Comparison of ENCODE assay signal across 22 mouse cellular contexts in the genomic region with DNA sequence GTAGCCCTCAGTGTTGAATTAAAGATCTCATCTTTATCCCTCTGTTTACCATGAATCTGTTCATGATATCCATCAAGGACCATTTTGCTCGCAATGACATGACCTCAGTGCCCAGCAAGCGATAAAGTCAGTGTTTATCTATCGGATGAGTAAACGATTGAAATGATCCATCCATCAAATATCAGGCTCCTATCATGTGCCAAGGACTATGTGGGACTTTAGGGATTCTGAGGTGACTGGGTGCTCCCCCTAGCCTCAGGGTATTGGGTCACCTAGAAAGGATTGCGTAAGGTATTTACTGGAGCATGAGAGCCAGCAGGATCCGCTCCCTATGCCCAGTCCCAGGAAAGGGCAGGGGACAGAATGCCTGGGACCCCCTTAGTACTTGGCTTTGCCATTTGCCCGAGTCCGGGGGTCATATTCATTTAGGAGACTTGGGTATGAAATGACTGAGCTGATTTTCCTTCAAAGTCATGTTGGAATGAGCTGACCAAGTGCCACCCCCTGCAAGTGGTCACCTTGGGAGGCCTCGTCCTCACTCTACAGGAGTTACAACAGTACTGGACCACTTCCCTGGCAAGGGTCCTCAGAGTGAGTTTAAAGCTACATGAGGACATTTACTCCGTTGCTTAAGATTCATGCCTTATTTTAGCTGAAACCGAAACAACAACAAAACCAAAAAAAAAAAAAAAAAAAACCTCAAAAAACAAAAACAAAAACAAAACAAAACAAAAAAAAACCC. TPM values are rescaled to one million over a fixed set of nuclear protein-coding genes. Genes with fewer than 3 reads are reported as not detected.
DNase-seq lines count a peak whose midpoint lies in the region; ATAC-seq and TF ChIP-seq lines count a peak whose summit lies in the region.
"Had no signal": no experiment of that assay in that cellular context is flagged by ENCODE, and none has a peak within 500 bp of the region (broad histone marks: within the 10 kb centered on the region; RNA-seq: fewer than 3 reads in every experiment).

No protein-coding gene starts in this region.

- H3K27ac ChIP-seq in hindbrain, postnatal 0 days: peak overlapping the region; percentile 42; the same call in 1 of the 2 replicates
- no peak overlapping the region for H3K27ac ChIP-seq in hindbrain, embryonic 16.5 days (ENCODE audit: low read depth, low read length)
- H3K27ac ChIP-seq: embryonic facial prominence, embryonic 15.5 days; forebrain, embryonic 10.5 days; hindbrain, embryonic 15.5 days had no signal

- H3K9me3 ChIP-seq in hindbrain, postnatal 0 days (ENCODE audit: low read length): no peaks in the 10 kb centered on the region
- no peaks in the 10 kb centered on the region for H3K9me3 ChIP-seq in hindbrain, embryonic 16.5 days (ENCODE audit: control insufficient read depth, low read length)
- H3K9me3 ChIP-seq: embryonic facial prominence, embryonic 15.5 days; forebrain, embryonic 10.5 days; heart, embryonic 12.5 days; hindbrain, embryonic 15.5 days had no signal

- no peak overlapping the region for H3K4me2 ChIP-seq in hindbrain, postnatal 0 days (ENCODE audit: low read depth, low read length)
- no peak overlapping the region for H3K4me2 ChIP-seq in hindbrain, embryonic 16.5 days (ENCODE audit: low read length)
- H3K4me2 ChIP-seq: embryonic facial prominence, embryonic 15.5 days; heart, embryonic 12.5 days; hindbrain, embryonic 15.5 days had no signal

- H3K9ac ChIP-seq in hindbrain, postnatal 0 days (replicated peaks; ENCODE audit: low read length): no peak overlapping the region
- no peak overlapping the region for H3K9ac ChIP-seq in hindbrain, embryonic 16.5 days (ENCODE audit: low read depth, low read length)
- H3K9ac ChIP-seq: embryonic facial prominence, embryonic 15.5 days; heart, embryonic 12.5 days; hindbrain, embryonic 15.5 days had no signal

- no peak for TF ChIP-seq CTCF in hindbrain, postnatal 0 days (IDR thresholded peaks at IDR 0.05; ENCODE audit: low read depth)

- no peaks in the 10 kb centered on the region for H3K27me3 ChIP-seq in hindbrain, postnatal 0 days (ENCODE audit: insufficient read depth, low read length)
- no peaks in the 10 kb centered on the region for H3K27me3 ChIP-seq in hindbrain, embryonic 16.5 days (replicated peaks; ENCODE audit: control insufficient read depth, insufficient read depth, low read length)
- H3K27me3 ChIP-seq: embryonic facial prominence, embryonic 15.5 days; heart, embryonic 12.5 days; hindbrain, embryonic 15.5 days had no signal

- H3K4me3 ChIP-seq in hindbrain, postnatal 0 days (ENCODE audit: low read length): no peak overlapping the region
- H3K4me3 ChIP-seq in hindbrain, embryonic 16.5 days (ENCODE audit: low read length): no peak overlapping the region
- H3K4me3 ChIP-seq: embryonic facial prominence, embryonic 15.5 days; erythroblast, embryonic 14.5 days; forebrain, embryonic 10.5 days; heart, embryonic 12.5 days; hindbrain, embryonic 15.5 days had no signal

- no peak for ATAC-seq in hindbrain, postnatal 0 days
- ATAC-seq in hindbrain, embryonic 16.5 days: no peak
- ATAC-seq: forebrain, embryonic 14.5 days had no signal

- WGBS in hindbrain, postnatal 0 days: 75% methylated on average over 11 of the region's 11 CpGs
- 85% methylated on average over 11 of the region's 11 CpGs for WGBS in hindbrain, embryonic 16.5 days

- DNase-seq in adrenal gland, postnatal 10 days: peak; percentile 57
- no peak for DNase-seq in adrenal gland, postnatal 4 days (ENCODE audit: low spot score in 2 of 2)
- peak; percentile 13 for DNase-seq in gastrocnemius, adult 18-20 months (ENCODE audit: low spot score)
- DNase-seq in gastrocnemius, postnatal 10 days: no peak
- DNase-seq in hindbrain, postnatal 0 days (ENCODE audit: low spot score): no peak
- peak; percentile 60 for DNase-seq in adipocyte (ENCODE audit: low spot score)
- DNase-seq in kidney, adult 9 months: no peak
- DNase-seq: embryo, embryonic 11 days; kidney, adult 11 months had no signal

- no peaks in the 10 kb centered on the region for H3K36me3 ChIP-seq in hindbrain, postnatal 0 days (ENCODE audit: insufficient read depth, low read length)
- no peaks in the 10 kb centered on the region for H3K36me3 ChIP-seq in hindbrain, embryonic 16.5 days (ENCODE audit: control insufficient read depth, insufficient read depth, low read length)
- H3K36me3 ChIP-seq: embryonic facial prominence, embryonic 15.5 days; heart, embryonic 12.5 days; hindbrain, embryonic 15.5 days had no signal

- no peaks in the 10 kb centered on the region for H3K4me1 ChIP-seq in hindbrain, postnatal 0 days (ENCODE audit: insufficient read depth, low read length)
- H3K4me1 ChIP-seq in hindbrain, embryonic 16.5 days (ENCODE audit: control insufficient read depth, insufficient read depth, low read depth, low read length): no peaks in the 10 kb centered on the region
- H3K4me1 ChIP-seq: embryonic facial prominence, embryonic 15.5 days; heart, embryonic 12.5 days had no signal

RNA-seq across cellular contexts. Expression of a gene that starts 55.5 kb away (rescaled TPM):
- under 1 TPM; 0.39 to 0.51 TPM for total RNA-seq in adrenal gland, postnatal 10 days (2021)
- under 1 TPM in 1 of 2 experiments, not detected in 1; 0.17 TPM for total RNA-seq in adrenal gland, postnatal 4 days (2021)
- not detected for total RNA-seq in gastrocnemius, adult 18-20 months (2021)
- under 1 TPM; 0.09 to 0.11 TPM for total RNA-seq in gastrocnemius, postnatal 10 days (2021)
- 16.7 and 21.5 TPM in 2 replicates for total RNA-seq in hindbrain, postnatal 0 days (2014; rRNA removed)
- 16.1 and 17.1 TPM in 2 replicates for polyA plus RNA-seq in hindbrain, postnatal 0 days (2015; fragmentation: Nextera tagmentation; extraction: Ambion mirVana)
- polyA plus RNA-seq in hindbrain, embryonic 16.5 days (2015; fragmentation: Nextera tagmentation; extraction: Ambion mirVana): 16.1 and 22.1 TPM in 2 replicates
- total RNA-seq: adrenal gland, postnatal 25 days; common myeloid progenitor, adult 5-6 weeks; heart, adult 8-10 months; MEL had no signal
- polyA plus RNA-seq: C2C12; erythroblast, embryonic 14.5 days; intestine, embryonic 14.5 days had no signal

Comparison
In these comparisons a context has a peak if more than half of its experiments do, and no peak if none do; other contexts are left out.
1. DNase-seq: peak in adrenal gland, postnatal 10 days (single experiment), gastrocnemius, adult 18-20 months (single experiment) and adipocyte (single experiment); none in adrenal gland, postnatal 4 days (0 of 2), gastrocnemius, postnatal 10 days (single experiment), hindbrain, postnatal 0 days (single experiment) and kidney, adult 9 months (single experiment).
2. RNA of a gene that starts 55.5 kb away (total RNA-seq): 16.7 to 21.5 TPM in hindbrain, postnatal 0 days; 0.39 to 0.51 TPM in adrenal gland, postnatal 10 days, 0.17 TPM in adrenal gland, postnatal 4 days, 0.09 to 0.11 TPM in gastrocnemius, postnatal 10 days and not detected in gastrocnemius, adult 18-20 months; every median in the first group is over 10 times any median in the second.